Mouse (Mus musculus) retina, postnatal 7 days (tissue): Measurements from ENCODE around the gene Gm6401.
"Not testable (repeated sequence)": the region's sequence is repeated elsewhere in the genome, so short reads cannot be mapped to it uniquely, and the experiment has no call there.

ENCODE experiments used
- DNase-seq: peaks from one replicate; pipeline ENCODE4 v3.0.0-alpha.2; 2012; ENCODE audit warnings: low read depth, low spot score

Gene Gm6401

GRCm38 (mm10) chr14:41967827-41968226 lies at the start of gene Gm6401:
TSS of gene Gm6401 (minus strand) at chr14:41967927.
- DNase-seq, result not testable (repeated sequence)

- DNase-seq, result not testable (repeated sequence)
These were observed 15.5 kb upstream of the Gm6401 start, which contains the start of gene Gm3543 for GRCm38 (mm10) chr14:41983225-41983624. TSS of gene Gm3543 (minus strand) at chr14:41983325.

- not testable (repeated sequence) for DNase-seq
These were observed 869 bp upstream of the Gm6401 start for GRCm38 (mm10) chr14:41968596-41968995.

- DNase-seq, result not testable (repeated sequence)
These were observed 3.6 kb downstream of the Gm6401 start for GRCm38 (mm10) chr14:41964095-41964494.

DNA sequence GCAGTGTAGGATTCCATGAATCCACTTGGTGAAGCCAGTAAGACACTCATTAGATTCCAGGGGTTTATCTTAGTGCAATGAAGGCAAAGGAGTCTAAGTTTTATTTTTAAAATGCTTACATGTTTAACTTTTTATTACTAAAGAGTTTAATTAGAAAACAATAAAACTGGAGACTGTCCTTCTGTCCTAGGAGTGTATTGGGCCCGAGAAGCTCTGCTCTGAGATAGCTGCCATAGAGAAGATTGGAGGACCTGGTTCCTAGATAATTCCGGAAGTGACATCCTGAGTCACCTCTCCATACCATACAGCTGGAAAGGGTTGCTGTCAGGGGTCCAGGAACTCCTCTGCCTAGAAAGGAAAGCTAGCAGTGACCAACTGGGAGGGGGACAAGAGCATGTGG lies 24.0 kb downstream of the Gm6401 start, which contains the start of gene 1700024B05Rik:
1700024B05Rik (plus strand) TSS at position 301 of the 400 bp plus-strand sequence.
- DNase-seq, result not testable (repeated sequence)

GRCm38 (mm10) chr14:41924649-41925048 lies 43.1 kb downstream of the Gm6401 start, which contains the start of gene 1700049E17Rik1:
TSS of gene 1700049E17Rik1 (plus strand) at chr14:41924949.
- not testable (repeated sequence) for DNase-seq
